Mouse (Mus musculus) erythroblast, adult 5-6 weeks (primary cell): ENCODE data around the gene Tbc1d9. TPM values are rescaled to one million over a fixed set of nuclear protein-coding genes. Genes with fewer than 3 reads are reported as not detected.

Source experiments
- ATAC-seq: replicated peaks from 2 replicates; pipeline ENCODE4 v1.8.0; 2016; ENCODE audit warnings: moderate number of reproducible peaks, mild to moderate bottlenecking, moderate TSS enrichment, inconsistent platforms; ENCODE audit not compliant: poor library complexity, low FRiP score, severe bottlenecking
- total RNA-seq, 2 experiments: library from RNA; stranded (forward) in 1 of 2; stranded (reverse) in 1 of 2; fragments of 150-400 nt in 1 of 2; fragments of 200-764, 138-1000 nt in 1 of 2; gene quantifications; 2 replicates each; pipeline versions ENCODE4 v1.2.3 to v1.2.4; 2015 to 2017; ENCODE audit warnings: low replicate concordance in 2 of 2

The Tbc1d9 gene
- total RNA-seq, 2 experiments from 2014 or later: 2.0 to 2.5 TPM

DNA sequence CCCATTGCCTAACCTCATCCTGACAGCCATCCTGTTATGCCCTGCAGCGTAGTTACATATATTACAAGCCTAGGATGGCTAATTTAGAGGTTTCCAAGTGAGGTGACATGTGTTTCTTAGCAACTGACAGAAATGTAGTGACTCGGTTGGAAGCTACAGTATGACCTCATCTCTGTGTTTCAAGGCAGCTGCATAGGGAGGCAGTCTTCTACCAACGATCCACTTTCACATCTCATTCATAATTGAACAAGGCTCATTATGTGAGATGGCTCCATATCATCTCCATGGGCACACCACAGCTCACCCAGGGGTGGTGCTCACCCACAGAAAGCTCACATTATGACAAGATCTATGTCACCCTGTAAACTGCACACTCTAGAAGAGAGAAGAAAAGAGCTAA lies 55.6 kb downstream of the Tbc1d9 start:
- ATAC-seq: no peak

- no peak for ATAC-seq
Measured at GRCm38 (mm10) chr8:83224754-83225416, 59.7 kb downstream of the Tbc1d9 start.

GRCm38 (mm10) chr8:83225598-83225997 lies 60.4 kb downstream of the Tbc1d9 start:
- no peak for ATAC-seq

DNA sequence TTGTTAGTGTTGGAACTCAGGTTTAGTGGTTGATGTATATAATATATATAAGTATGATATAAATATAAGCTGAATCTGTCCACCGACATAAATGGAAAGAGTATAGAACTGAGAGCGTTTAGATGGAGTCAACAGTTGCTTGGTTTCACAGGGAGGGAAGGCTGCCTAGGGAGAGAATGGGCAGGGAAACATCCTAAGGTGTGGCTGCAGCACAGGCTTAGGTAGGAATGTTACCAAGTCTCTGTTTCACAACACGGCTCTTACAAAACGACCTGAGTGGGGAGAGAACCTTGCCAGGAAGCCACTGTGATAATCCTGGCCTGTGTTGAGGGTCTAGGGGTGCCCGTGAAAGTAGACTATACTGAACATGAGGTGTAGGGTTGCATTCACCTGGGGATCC lies 62.2 kb downstream of the Tbc1d9 start:
- no peak for ATAC-seq

GRCm38 (mm10) chr8:83233099-83233498 lies 67.9 kb downstream of the Tbc1d9 start:
- no peak for ATAC-seq

- no peak for ATAC-seq
Measured at GRCm38 (mm10) chr8:83239341-83239740, 74.2 kb downstream of the Tbc1d9 start.

GRCm38 (mm10) chr8:83244151-83244550 lies 79.0 kb downstream of the Tbc1d9 start:
- no peak for ATAC-seq

- no peak for ATAC-seq
Measured at GRCm38 (mm10) chr8:83250858-83251257, 85.7 kb downstream of the Tbc1d9 start.

GRCm38 (mm10) chr8:83251362-83252246 lies 86.5 kb downstream of the Tbc1d9 start:
- ATAC-seq: no peak

DNA sequence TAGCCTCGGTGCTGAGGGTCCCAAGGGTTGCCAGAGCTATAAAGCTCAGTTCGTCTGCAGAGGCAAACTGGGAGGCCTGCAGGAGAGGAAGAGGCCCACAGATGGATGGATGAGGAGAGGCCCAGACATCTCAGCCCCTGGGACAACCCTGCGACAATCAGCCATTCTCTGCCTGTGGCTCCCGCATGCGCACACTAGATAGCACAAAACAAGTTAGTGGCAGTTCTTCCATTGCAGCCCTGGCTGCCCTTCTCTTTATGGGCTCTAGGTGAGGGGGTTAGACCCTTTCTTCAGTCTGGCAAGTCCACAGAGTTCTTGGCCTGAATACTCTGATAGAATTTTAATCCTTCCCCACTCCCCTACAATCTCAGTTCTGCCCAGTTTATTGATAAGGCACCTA lies 87.6 kb downstream of the Tbc1d9 start:
- no peak for ATAC-seq

DNA sequence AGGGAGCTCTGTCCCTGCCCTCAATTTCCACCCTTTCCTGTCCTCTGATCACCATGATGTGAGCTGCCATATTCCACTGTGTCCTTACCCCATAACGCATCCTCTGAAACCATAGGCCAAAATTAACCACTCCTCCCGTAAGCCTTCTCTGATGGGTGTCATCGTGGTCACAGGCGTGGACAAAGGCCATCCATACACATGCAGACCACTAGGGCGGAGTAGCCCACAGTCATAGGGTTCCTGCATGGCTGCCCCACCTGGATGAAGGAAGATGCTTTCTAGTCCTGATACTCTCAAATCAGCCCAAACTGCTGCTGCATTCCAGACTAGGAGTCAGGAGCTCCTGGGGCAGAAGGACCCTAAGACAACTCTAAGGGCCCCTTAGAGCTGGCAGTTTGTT lies 92.5 kb downstream of the Tbc1d9 start:
- no peak for ATAC-seq

- peak; percentile 86 for ATAC-seq
Measured at GRCm38 (mm10) chr8:83260418-83261215, 95.5 kb downstream of the Tbc1d9 start.

DNA sequence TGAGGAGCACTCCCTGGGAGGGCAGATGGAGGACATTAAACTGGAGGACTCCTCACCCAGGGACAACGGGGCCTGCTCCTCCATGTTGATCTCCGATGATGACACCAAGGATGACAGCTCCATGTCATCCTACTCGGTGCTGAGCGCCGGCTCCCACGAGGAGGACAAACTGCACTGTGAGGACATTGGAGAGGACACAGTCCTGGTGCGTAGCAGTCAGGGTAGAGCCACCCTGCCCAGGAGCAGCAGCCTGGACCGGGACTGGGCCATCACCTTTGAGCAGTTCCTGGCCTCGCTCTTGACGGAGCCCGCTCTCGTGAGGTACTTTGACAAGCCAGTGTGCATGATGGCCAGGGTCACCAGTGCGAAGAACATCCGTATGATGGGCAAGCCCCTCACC lies 106.0 kb downstream of the Tbc1d9 start:
- ATAC-seq: 0 out of 2 replicates have a peak, but pooled peaks have one; percentile 36

GRCm38 (mm10) chr8:83272464-83272863 lies 107.3 kb downstream of the Tbc1d9 start:
- ATAC-seq: no peak

DNA sequence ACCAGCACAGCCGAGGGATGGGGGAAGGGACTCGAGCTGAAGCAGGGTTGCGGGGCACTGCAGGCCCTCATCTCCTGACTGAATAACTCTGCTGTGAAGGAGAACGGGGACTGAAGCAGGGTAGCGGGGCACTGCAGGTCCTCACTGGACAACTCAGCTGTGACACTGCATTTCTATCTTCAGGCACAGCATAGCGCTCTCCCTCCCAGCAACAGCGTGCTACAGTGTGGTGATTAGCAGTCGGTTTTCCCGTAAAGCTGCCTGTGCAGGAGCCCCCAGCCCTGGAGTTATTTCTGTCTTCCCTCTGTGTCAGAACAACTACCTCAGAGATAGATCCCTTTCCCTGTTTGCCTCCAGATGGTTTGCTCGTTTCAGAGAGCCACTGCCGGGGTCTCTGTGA lies 109.3 kb downstream of the Tbc1d9 start:
- ATAC-seq: no peak

DNA sequence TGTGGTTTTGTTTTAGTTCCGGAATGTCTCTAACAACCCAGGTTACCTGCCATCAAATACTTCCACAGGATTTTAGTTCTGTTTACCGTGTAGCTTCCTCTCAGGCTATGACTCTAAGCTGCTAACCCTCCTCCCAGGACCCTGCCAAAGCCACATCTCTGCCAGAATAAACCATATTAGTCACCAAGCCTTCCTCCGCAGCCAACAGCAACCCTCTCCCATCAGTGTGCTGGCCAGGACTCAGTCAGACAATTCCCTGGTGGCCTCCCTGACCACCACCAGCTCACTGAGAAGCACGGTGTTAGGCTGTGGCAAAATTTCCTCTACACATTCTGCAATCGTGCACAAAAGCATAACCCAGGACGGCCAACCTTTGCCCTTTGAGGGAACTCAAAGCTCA lies 113.3 kb downstream of the Tbc1d9 start:
- no peak for ATAC-seq

DNA sequence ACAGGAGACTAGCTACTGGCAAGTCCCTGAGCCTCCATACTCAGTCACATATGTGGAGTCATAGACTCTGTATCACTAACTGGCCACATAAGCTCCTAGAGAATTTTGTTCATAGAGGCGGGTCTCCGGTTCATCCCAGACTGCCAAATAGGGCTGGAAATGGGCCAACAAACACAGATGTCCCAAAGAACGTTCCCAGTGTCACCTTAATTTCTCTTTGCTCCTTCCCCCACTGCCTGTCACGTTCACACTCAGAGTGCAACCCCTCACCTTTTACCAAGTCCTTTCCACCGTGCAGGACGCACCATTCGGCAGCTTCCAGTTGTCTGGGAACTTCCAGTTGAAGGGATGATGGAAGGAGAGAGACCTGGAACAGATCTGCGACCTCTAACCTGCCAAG lies 120.2 kb downstream of the Tbc1d9 start:
- ATAC-seq: no peak

GRCm38 (mm10) chr8:83290176-83290575 lies 125.0 kb downstream of the Tbc1d9 start, which contains the start of gene Ucp1:
Ucp1 (plus strand) TSS chr8:83290352.
- no peak for ATAC-seq

GRCm38 (mm10) chr8:83297375-83297774 lies 132.2 kb downstream of the Tbc1d9 start:
- no peak for ATAC-seq

- 0 out of 2 replicates have a peak, but pooled peaks have one; percentile 49 for ATAC-seq
Measured at GRCm38 (mm10) chr8:83300135-83300534, 135.0 kb downstream of the Tbc1d9 start.
